Mouse (Mus musculus) intestine, postnatal 0 days (tissue): Measurements from ENCODE around the gene Ogg1. TPM values are rescaled to one million over a fixed set of nuclear protein-coding genes. Genes with fewer than 3 reads are reported as not detected.
A peak's percentile ranks its signal among the peaks of the same experiment; 100 is the strongest.
"Not testable (repeated sequence)": the region's sequence is repeated elsewhere in the genome, so short reads cannot be mapped to it uniquely, and the experiment has no call there.

Experiments used
- ATAC-seq: fragments of 200-750 bp; cut with Nextera tagmentation; 2 replicates; pipeline ENCODE4 v1.8.0; 2017; ENCODE audit warnings: mild to moderate bottlenecking, moderate TSS enrichment, moderate library complexity
- H3K27ac ChIP-seq: fragments of 300-500 bp; sonication (generic); 2 replicates; pipeline ENCODE4 v1.5.1; 2014; ENCODE audit warnings: mild to moderate bottlenecking, low read depth, low read length, moderate library complexity
- H3K27me3 ChIP-seq: fragments of 300-500 bp; sonication (generic); replicated peaks from 2 replicates; pipeline ENCODE4 v1.6.1; 2014; ENCODE audit warnings: low read length, mixed read lengths; ENCODE audit not compliant: control insufficient read depth, insufficient read depth
- H3K36me3 ChIP-seq: fragments of 300-500 bp; sonication (generic); 2 replicates; pipeline ENCODE4 v1.6.1; 2014; ENCODE audit warnings: mild to moderate bottlenecking, moderate library complexity; ENCODE audit not compliant: control insufficient read depth, insufficient read depth
- H3K4me1 ChIP-seq: fragments of 300-500 bp; sonication (generic); replicated peaks from 2 replicates; pipeline ENCODE4 v1.6.1; 2014; ENCODE audit warnings: antibody characterized with exemption, low read length, mixed read lengths; ENCODE audit not compliant: control insufficient read depth, insufficient read depth
- H3K4me2 ChIP-seq: fragments of 300-500 bp; sonication (generic); replicated peaks from 2 replicates; pipeline ENCODE4 v1.6.1; 2014; ENCODE audit warnings: low read depth, mild to moderate bottlenecking, moderate library complexity
- H3K4me3 ChIP-seq: fragments of 300-500 bp; sonication (generic); 2 replicates; pipeline ENCODE4 v1.5.1; 2014; ENCODE audit warnings: low read depth, low read length
- H3K9ac ChIP-seq: fragments of 300-500 bp; sonication (generic); 2 replicates; pipeline ENCODE4 v1.6.1; 2014; ENCODE audit warnings: mild to moderate bottlenecking, low read depth, low read length
- H3K9me3 ChIP-seq: fragments of 300-500 bp; sonication (generic); 2 replicates; pipeline ENCODE4 v1.6.1; 2016; ENCODE audit warnings: mixed run types; ENCODE audit not compliant: control insufficient read depth
- CTCF ChIP-seq: sonication (generic); IDR thresholded peaks from 2 replicates; pipeline ENCODE4 v1.5.1; 2016; ENCODE audit warnings: low read depth, mild to moderate bottlenecking, control low read depth, antibody characterized with exemption, moderate library complexity
- WGBS: fragments of 180-500 bp; shearing (Covaris S2); extraction: QIAGEN DNeasy Blood & Tissue Kit; methylation state at CpG from one replicate; pipeline ENCODE4 v1.1.7; 2014; 5-methylcytosine and 5-hydroxymethylcytosine counted together
- polyA plus RNA-seq: library from polyadenylated mRNA; unstranded; fragments of >200 nt; fragmentation: Nextera tagmentation; extraction: Ambion mirVana; gene quantifications from 2 replicates; pipeline ENCODE4 v1.2.1, GENCODE M21; 2015

Gene Ogg1
- polyA plus RNA-seq, 1 experiment from 2014 or later, result 9.7 TPM

DNA sequence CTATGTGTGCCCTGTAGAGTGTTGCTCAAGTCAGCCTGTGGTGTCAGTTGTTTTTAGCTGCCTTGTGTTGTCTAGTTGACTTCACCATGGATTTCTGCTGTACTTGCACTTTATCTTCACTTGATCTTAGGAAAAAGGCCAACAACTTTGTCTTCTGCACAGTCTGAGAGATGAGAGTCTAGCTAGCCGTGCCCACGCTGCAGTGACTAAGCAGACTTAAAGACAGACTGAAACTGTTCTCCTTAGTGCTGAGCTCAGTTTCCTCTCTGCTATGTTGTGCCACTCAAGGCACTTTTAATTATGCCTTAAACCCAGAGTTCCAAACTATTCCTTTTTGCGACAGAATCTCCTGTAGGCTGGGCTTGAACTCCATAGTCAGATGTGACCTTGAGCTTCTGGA, 10.8 kb upstream of the Ogg1 start:
- H3K4me2 ChIP-seq, result no peak overlapping the region
- TF ChIP-seq CTCF, result no peak
- 92% methylated on average over 3 of the region's 3 CpGs for WGBS
- no peak overlapping the region for H3K27ac ChIP-seq
- no peak for ATAC-seq
- H3K27me3 ChIP-seq, result no peaks in the 10 kb centered on the region
- H3K4me1 ChIP-seq, result 0 out of 2 replicates have a peak, but pooled peaks cover 3% of the 10 kb centered on the region
- peaks cover 81% of the 10 kb centered on the region for H3K36me3 ChIP-seq
- H3K9me3 ChIP-seq, result no peaks in the 10 kb centered on the region
- H3K4me3 ChIP-seq, result no peak overlapping the region
- H3K9ac ChIP-seq, result no peak overlapping the region

DNA sequence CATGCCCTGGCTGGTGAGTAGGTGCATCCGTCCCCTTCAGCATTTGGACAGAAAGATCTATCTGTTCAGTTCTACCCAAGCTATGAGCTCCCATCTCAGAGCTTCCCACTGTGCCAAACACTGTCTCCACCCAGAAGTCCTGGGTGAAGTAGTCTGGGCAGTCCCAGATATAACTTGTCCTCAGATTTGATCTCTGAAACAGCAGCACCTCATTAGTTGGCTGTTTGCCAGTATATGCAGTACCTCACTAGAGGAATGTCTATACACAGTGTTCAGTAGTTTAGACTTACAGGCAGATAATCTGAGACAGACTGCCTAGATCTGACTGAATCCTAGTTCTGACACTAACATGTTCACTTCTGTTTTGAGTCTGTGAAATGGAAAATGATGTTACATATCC, 2.6 kb downstream of the Ogg1 start:
- no peak overlapping the region for H3K4me2 ChIP-seq
- no peak for TF ChIP-seq CTCF
- H3K27ac ChIP-seq, result no peak overlapping the region
- no peaks in the 10 kb centered on the region for H3K9me3 ChIP-seq
- no peak overlapping the region for H3K4me3 ChIP-seq
- ATAC-seq, result no peak
- H3K27me3 ChIP-seq, result no peaks in the 10 kb centered on the region
- no peak overlapping the region for H3K9ac ChIP-seq
- H3K4me1 ChIP-seq, result 0 out of 2 replicates have a peak, but pooled peaks cover 4% of the 10 kb centered on the region
- WGBS, result 97% methylated on average over 1 of the region's 1 CpGs
- H3K36me3 ChIP-seq, result peaks cover 33% of the 10 kb centered on the region

DNA sequence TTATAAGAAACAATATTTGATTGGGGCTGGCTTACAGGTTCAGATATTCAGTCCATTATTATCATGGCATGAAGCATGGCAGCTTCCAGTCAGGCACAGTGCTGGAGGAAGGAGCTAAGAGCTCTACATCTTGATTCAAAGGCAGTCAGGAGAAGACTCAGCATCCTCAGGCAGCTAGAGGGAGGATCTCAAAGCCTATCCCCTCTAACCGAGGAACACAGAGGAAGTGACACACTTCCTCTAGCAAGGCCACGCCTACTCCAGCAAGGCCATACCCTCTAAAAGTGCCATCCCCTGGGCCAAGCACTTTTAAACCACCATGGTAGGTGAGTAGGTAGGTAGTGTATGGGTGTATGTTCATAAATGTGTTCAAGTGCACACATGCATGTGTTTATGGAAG, 3.8 kb downstream of the Ogg1 start:
- Histone ChIP-seq H3K27me3 (no peaks in the 10 kb centered on the region), H3K9ac (no peak overlapping the region), H3K36me3 (peaks cover 39% of the 10 kb centered on the region), H3K9me3 (no peaks in the 10 kb centered on the region), H3K4me1 (0 out of 2 replicates have a peak, but pooled peaks cover under 1% of the 10 kb centered on the region), H3K4me3 (no peak overlapping the region), H3K27ac (no peak overlapping the region), H3K4me2 (no peak overlapping the region)
- 41% methylated on average over 2 of the region's 2 CpGs for WGBS
- no peak for TF ChIP-seq CTCF
- ATAC-seq, result no peak

DNA sequence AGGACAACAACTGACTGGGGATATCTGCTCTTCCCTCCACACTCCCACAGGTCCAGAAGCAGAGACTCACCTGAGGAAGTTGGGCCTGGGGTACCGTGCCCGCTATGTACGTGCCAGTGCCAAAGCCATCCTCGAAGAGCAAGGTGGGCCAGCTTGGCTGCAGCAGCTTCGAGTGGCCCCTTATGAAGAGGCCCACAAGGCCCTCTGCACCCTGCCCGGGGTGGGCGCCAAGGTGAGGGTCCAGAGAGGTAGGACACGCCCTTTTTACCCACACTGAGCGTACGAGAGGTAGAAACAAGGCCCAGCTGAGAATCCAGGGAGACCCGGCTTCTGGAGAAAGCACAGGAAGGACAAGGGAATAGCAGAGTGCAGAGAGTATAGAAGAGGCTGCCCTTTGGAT, 4.9 kb downstream of the Ogg1 start:
- Histone ChIP-seq H3K27me3 (no peaks in the 10 kb centered on the region), H3K27ac (no peak overlapping the region), H3K9ac (no peak overlapping the region), H3K4me3 (no peak overlapping the region), H3K9me3 (no peaks in the 10 kb centered on the region), H3K4me2 (no peak overlapping the region), H3K36me3 (peaks cover 48% of the 10 kb centered on the region), H3K4me1 (no peaks in the 10 kb centered on the region)
- TF ChIP-seq CTCF, result no peak
- no peak for ATAC-seq
- 92% methylated on average over 11 of the region's 11 CpGs for whole genome bisulfite sequencing

DNA sequence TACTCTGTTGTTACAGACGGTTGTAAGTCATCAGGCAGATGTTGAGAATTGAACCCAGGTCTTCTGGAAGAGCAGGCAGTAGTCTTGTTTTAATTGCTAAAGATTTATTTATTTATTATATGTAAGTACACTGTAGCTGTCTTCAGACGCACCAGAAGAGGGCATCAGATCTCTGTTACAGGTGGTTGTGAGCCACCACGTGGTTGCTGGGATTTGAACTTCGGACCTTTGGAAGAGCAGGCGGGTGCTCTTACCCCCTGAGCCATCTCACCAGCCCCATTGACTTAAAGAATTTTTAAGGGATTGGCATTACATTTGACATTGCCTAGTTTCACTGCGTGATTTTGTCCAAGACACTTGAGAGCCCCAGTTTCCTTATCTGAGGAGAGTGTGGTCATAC, 6.0 kb downstream of the Ogg1 start:
- H3K9ac ChIP-seq, H3K4me2 ChIP-seq, H3K9me3 ChIP-seq, H3K27me3 ChIP-seq, H3K4me1 ChIP-seq, H3K4me3 ChIP-seq: not testable (repeated sequence)
- ATAC-seq, result peak; percentile 65
- Histone ChIP-seq H3K27ac (peak overlapping the region; percentile 51), H3K36me3 (peaks cover 49% of the 10 kb centered on the region)
- TF ChIP-seq CTCF, result peak; percentile 58
- 38% methylated on average over 6 of the region's 6 CpGs for WGBS

DNA sequence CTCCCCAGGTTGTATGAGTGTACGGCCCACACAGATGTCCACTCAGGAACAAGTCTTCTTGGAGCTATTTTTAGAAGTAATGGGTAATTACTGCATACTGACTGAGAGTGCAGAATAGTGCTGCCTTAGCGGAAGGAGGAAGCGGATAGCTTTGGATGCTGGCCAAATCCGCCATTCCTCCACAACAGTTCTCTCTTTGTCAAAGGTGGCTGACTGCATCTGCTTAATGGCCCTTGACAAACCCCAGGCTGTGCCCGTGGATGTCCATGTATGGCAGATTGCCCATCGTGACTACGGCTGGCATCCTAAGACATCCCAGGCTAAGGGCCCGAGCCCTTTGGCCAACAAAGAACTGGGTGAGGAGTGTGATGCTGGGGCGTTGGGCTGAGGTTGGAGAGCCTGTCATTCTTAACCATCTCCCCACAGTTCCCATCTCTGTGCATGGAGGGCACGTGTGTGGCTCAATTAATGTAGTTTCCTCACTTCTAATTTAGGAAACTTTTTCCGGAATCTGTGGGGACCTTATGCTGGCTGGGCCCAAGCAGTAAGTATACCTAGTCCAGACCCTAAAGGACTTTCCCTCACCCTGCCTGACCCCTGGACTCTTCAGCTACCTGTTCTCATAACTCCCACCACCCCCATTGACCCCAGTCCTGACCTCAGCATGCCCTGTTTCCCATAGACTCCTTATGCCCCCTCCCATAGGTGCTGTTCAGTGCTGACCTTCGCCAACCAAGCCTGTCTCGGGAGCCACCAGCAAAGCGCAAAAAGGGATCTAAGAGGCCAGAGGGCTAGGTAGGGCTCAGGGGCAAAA, 6.6 kb downstream of the Ogg1 start:
- no peak overlapping the region for H3K9ac ChIP-seq
- peak; percentile 82 for ATAC-seq

More for the DNA sequence above, 6.6 kb downstream of the Ogg1 start:
- H3K4me3 ChIP-seq, result no peak overlapping the region
- no peaks in the 10 kb centered on the region for H3K4me1 ChIP-seq
- peak overlapping the region; percentile 51 for H3K27ac ChIP-seq
- H3K27me3 ChIP-seq, result no peaks in the 10 kb centered on the region
- H3K9me3 ChIP-seq, result no peaks in the 10 kb centered on the region
- no peak for TF ChIP-seq CTCF
- peaks cover 55% of the 10 kb centered on the region for H3K36me3 ChIP-seq
- H3K4me2 ChIP-seq, result peak overlapping the region; percentile 21; the same call in 1 of the 2 replicates
- WGBS, result 41% methylated on average over 14 of the region's 14 CpGs
